Mouse (Mus musculus): ENCODE data around the gene Il13. TPM values are rescaled to one million over a fixed set of nuclear protein-coding genes. Genes with fewer than 3 reads are reported as not detected.
A peak's percentile ranks its signal among the peaks of the same experiment; 100 is the strongest.

The Il13 gene
- total RNA-seq, 2 experiments from 2014 or later: not detected

- peak; percentile 9 for DNase-seq
Measured at GRCm38 (mm10) chr11:53584849-53585248, 49.7 kb downstream of the Il13 start.

GRCm38 (mm10) chr11:53583151-53583550, 51.4 kb downstream of the Il13 start:
- no peak for DNase-seq

Other genes starting within 250 kb of the Il13 start
- gene Leap2, start 211.5 kb downstream of the Il13 start, total RNA-seq (2021): 10 to 100 TPM in 1 of 2 experiments, 1 to 10 TPM in 1; 6.0 to 31.0 TPM
- gene Uqcrq, start 203.9 kb downstream of the Il13 start, total RNA-seq (2021): 1,000 to 10,000 TPM; 1,893 to 1,933 TPM
- 1 to 10 TPM in 1 of 2 experiments, under 1 TPM in 1; 0.70 to 1.1 TPM for gene Gdf9, start 203.7 kb downstream of the Il13 start, total RNA-seq (2021)
- under 1 TPM; 0.12 to 0.15 TPM for gene Gm10447, start 177.6 kb downstream of the Il13 start, total RNA-seq (2021)
- gene Shroom1, start 177.5 kb downstream of the Il13 start, total RNA-seq (2021): 1 to 10 TPM; 3.2 to 5.4 TPM
- not detected for gene Gm9837, start 164.2 kb downstream of the Il13 start, total RNA-seq (2021)
- gene Gm9945, start 154.5 kb downstream of the Il13 start, total RNA-seq (2021): not detected
- under 1 TPM; 0.60 to 0.94 TPM for gene Sowaha, start 154.4 kb downstream of the Il13 start, total RNA-seq (2021)
- gene Sept8, start 115.4 kb downstream of the Il13 start, total RNA-seq (2021): 10 to 100 TPM; 41.2 to 49.2 TPM
- 10 to 100 TPM; 24.2 to 26.5 TPM for gene Kif3a, start 67.3 kb downstream of the Il13 start, total RNA-seq (2021)
- gene Il4, start 16.0 kb downstream of the Il13 start, total RNA-seq (2021): not detected
- gene Rad50, start 72.6 kb upstream of the Il13 start, total RNA-seq (2021): 10 to 100 TPM; 12.6 to 16.8 TPM
- gene Il5, start 86.1 kb upstream of the Il13 start, total RNA-seq (2021): not detected
- gene Irf1, start 135.3 kb upstream of the Il13 start, total RNA-seq (2021): 10 to 100 TPM; 20.0 to 36.7 TPM
- 1 to 10 TPM in 1 of 2 experiments, not detected in 1; 1.2 TPM for gene Gm17334, start 138.5 kb upstream of the Il13 start, total RNA-seq (2021)
- gene Gm12216, start 224.6 kb upstream of the Il13 start, total RNA-seq (2021): 1 to 10 TPM; 5.7 to 7.9 TPM

All from adrenal gland, postnatal 10 days (tissue).